Mouse (Mus musculus) spleen, postnatal 0 days (tissue): ENCODE results near the gene Lrp6. TPM values are rescaled to one million over a fixed set of nuclear protein-coding genes. Genes with fewer than 3 reads are reported as not detected.

Experiments
- polyA plus RNA-seq: library from polyadenylated mRNA; unstranded; fragments of >200 nt; fragmentation: Nextera tagmentation; extraction: Ambion mirVana; gene quantifications from 2 replicates; pipeline ENCODE4 v1.2.1, GENCODE M21; 2015

Gene Lrp6
- 9.1 and 11.2 TPM in 2 replicates for polyA plus RNA-seq

GRCm38 (mm10) chr6:134566818-134567485, at the start of gene Lrp6:
Gene Lrp6 (minus strand): TSS chr6:134566965.

Other genes with a start within 250 kb of the Lrp6 start
- 0.32 and 0.42 TPM in 2 replicates for gene Bcl2l14, start 170.6 kb downstream of the Lrp6 start, polyA plus RNA-seq
- gene Mansc1, start 65.5 kb upstream of the Lrp6 start, polyA plus RNA-seq, result 1.0 and 1.1 TPM in 2 replicates
- 12.4 and 13.5 TPM in 2 replicates for gene Borcs5, start 72.5 kb upstream of the Lrp6 start, polyA plus RNA-seq
- gene Dusp16, start 225.7 kb upstream of the Lrp6 start, polyA plus RNA-seq, result 4.0 and 4.6 TPM in 2 replicates